Mouse (Mus musculus) olfactory bulb, adult 2 months (tissue): ENCODE measurements around the gene Dlgap1. TPM values are rescaled to one million over a fixed set of nuclear protein-coding genes. Genes with fewer than 3 reads are reported as not detected.

ENCODE experiments used
- H3K27ac ChIP-seq: fragments of 200-500 bp; 2 replicates; pipeline ENCODE4 v1.5.1; 2012; ENCODE audit warnings: low read depth, low read length; ENCODE audit not compliant: insufficient read depth
- H3K4me1 ChIP-seq: fragments of 200-500 bp; 2 replicates; pipeline ENCODE4 v1.6.1; 2012; ENCODE audit warnings: low read length; ENCODE audit not compliant: control insufficient read depth, insufficient read depth
- H3K4me3 ChIP-seq: fragments of 200-500 bp; 2 replicates; pipeline ENCODE4 v1.5.1; 2012; ENCODE audit warnings: mild to moderate bottlenecking, low read depth, low read length, moderate library complexity; ENCODE audit not compliant: insufficient read depth
- CTCF ChIP-seq: fragments of 200-500 bp; IDR thresholded peaks from 2 replicates; pipeline ENCODE4 v1.5.1; 2012; ENCODE audit warnings: low read depth, mild to moderate bottlenecking, low read length, moderate library complexity; ENCODE audit not compliant: insufficient read depth
- POLR2A ChIP-seq: fragments of 200-500 bp; IDR thresholded peaks from 2 replicates; pipeline ENCODE4 v1.6.1; 2012; ENCODE audit warnings: mild to moderate bottlenecking, low read depth, low read length, moderate library complexity; ENCODE audit not compliant: insufficient read depth
- WGBS: fragments of 180-500 bp; shearing (Covaris S2); methylation state at CpG from one replicate; pipeline ENCODE4 v1.1.7; 2018; 5-methylcytosine and 5-hydroxymethylcytosine counted together
- polyA plus RNA-seq: library from polyadenylated mRNA; stranded (reverse); fragments of >200 nt; gene quantifications from 2 replicates; pipeline ENCODE4 v1.2.4, GENCODE M21; 2012; ENCODE audit warnings: low replicate concordance; ENCODE audit not compliant: missing spikeins, insufficient read depth, insufficient read length

The Dlgap1 gene
- polyA plus RNA-seq, 1 experiment = 117 TPM

GRCm38 (mm10) chr17:70004628-70005027 lies 35.8 kb downstream of the Dlgap1 start:
- H3K27ac ChIP-seq = no peak overlapping the region; the same call in 1 of the 2 replicates
- H3K4me3 ChIP-seq = no peak overlapping the region
- H3K4me1 ChIP-seq = no peaks in the 10 kb centered on the region
- WGBS = 39% methylated on average over 6 of the region's 6 CpGs
- TF ChIP-seq POLR2A (no peak), CTCF (no peak)

GRCm38 (mm10) chr17:70007607-70008006 lies 38.7 kb downstream of the Dlgap1 start:
- WGBS = 44% methylated on average over 5 of the region's 5 CpGs
- H3K4me3 ChIP-seq = no peak overlapping the region
- H3K4me1 ChIP-seq = no peaks in the 10 kb centered on the region
- H3K27ac ChIP-seq = peak overlapping the region; percentile 20; the same call in 1 of the 2 replicates
- TF ChIP-seq CTCF = no peak
- no peak for TF ChIP-seq POLR2A

DNA sequence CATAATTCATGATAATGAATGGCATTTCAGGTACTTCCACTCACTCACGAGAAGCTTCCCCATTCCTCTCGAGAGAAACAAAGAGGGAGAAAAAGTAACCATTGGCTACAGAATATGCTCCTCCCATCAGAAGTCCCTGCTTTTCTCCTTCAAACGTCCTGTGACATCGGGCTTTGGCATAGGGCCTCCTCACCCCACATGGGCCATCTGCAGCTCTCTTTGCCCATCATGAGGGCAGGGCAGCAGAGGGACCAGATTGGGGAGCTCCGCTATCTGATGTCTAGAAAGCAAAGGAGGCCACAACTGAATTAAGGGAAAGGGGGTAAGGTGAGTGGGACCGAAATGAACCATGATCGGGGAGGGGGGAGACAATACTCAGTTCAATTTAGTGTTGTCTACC lies 47.6 kb downstream of the Dlgap1 start:
- no peak for TF ChIP-seq POLR2A
- TF ChIP-seq CTCF = no peak
- Histone ChIP-seq H3K27ac (no peak overlapping the region), H3K4me3 (no peak overlapping the region), H3K4me1 (peaks cover 3% of the 10 kb centered on the region)
- 68% methylated on average over 7 of the region's 7 CpGs for WGBS

- TF ChIP-seq CTCF (no peak), POLR2A (no peak)
- H3K4me3 ChIP-seq = no peak overlapping the region
- no peak overlapping the region for H3K27ac ChIP-seq
- peaks cover 3% of the 10 kb centered on the region; the same call in 1 of the 2 replicates for H3K4me1 ChIP-seq
- WGBS = 73% methylated on average over 4 of the region's 4 CpGs
These were observed 51.5 kb downstream of the Dlgap1 start for GRCm38 (mm10) chr17:70020376-70020775.

DNA sequence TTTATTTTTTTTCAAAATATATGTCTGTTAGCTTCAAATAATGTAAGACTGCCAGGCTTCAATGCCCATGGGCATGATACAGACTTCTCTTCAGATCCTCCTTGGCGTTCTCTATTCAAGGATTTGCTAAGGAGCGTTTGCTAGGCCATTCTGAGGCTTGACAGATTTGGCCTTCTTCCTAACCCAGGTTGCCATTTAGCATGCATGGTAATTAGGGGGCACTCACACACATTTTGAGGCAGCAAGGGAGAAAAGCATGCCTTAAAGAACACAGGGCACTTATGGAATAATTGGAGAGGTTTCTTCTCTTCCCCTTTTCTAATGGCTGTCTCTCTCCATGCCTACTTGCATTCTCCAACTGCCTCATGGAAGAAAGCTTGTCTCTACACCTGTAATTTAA lies 53.7 kb downstream of the Dlgap1 start:
- Histone ChIP-seq H3K27ac (no peak overlapping the region), H3K4me3 (no peak overlapping the region), H3K4me1 (no peaks in the 10 kb centered on the region)
- WGBS = 32% methylated on average over 2 of the region's 2 CpGs
- no peak for TF ChIP-seq POLR2A
- TF ChIP-seq CTCF = no peak

GRCm38 (mm10) chr17:70034862-70035261 lies 66.0 kb downstream of the Dlgap1 start:
- Histone ChIP-seq H3K4me3 (no peak overlapping the region), H3K27ac (no peak overlapping the region), H3K4me1 (no peaks in the 10 kb centered on the region)
- no peak for TF ChIP-seq CTCF
- no peak for TF ChIP-seq POLR2A
- 25% methylated on average over 2 of the region's 2 CpGs for WGBS

DNA sequence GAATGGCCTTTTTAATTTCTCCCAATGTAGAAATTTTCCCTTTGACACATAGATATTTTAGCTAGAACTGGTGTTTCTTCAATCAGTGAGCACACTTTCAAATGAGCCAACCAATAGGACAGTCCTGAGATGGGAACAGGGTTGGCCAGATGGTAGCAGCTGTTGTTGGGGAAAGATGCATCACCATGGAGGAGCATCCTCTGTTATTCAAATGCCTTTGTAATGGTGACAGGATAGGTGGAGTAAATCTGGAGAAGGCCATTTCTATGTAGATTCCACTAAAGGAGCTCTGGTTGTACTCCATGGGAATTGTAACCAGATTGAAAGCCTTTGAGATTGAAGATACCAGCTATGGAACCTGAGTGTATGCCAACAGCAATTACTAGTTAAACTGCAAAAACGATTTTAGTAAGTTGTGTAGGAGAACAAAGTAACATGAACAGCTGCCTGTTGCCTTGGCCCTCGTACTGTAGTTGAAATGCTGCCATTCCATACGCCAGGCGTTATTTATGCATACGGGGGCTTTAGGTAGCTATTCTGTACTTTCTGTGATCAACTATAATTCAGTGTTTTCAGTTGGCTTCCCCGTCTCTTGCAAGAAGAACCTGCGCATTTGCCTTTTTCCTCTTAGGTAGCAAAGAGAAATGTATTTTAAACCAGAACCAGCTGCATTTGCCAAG lies 72.0 kb downstream of the Dlgap1 start:
- 0 out of 2 replicates have a peak overlapping the region, but pooled peaks have one; percentile 45 for H3K27ac ChIP-seq
- H3K4me3 ChIP-seq = no peak overlapping the region
- WGBS = 67% methylated on average over 7 of the region's 7 CpGs
- H3K4me1 ChIP-seq = no peaks in the 10 kb centered on the region; the same call in 1 of the 2 replicates
- TF ChIP-seq POLR2A (no peak), CTCF (no peak)

- Histone ChIP-seq H3K27ac (no peak overlapping the region), H3K4me1 (0 out of 2 replicates have a peak, but pooled peaks cover 3% of the 10 kb centered on the region), H3K4me3 (no peak overlapping the region)
- TF ChIP-seq POLR2A = no peak
- TF ChIP-seq CTCF = no peak
- WGBS = 84% methylated on average over 6 of the region's 6 CpGs
These were observed 99.4 kb downstream of the Dlgap1 start for GRCm38 (mm10) chr17:70068281-70068680.

- TF ChIP-seq CTCF (no peak), POLR2A (no peak)
- 0 out of 2 replicates have a peak, but pooled peaks cover 3% of the 10 kb centered on the region for H3K4me1 ChIP-seq
- no peak overlapping the region for H3K4me3 ChIP-seq
- no peak overlapping the region for H3K27ac ChIP-seq
- 33% methylated on average over 2 of the region's 2 CpGs for WGBS
These were observed 103.2 kb downstream of the Dlgap1 start for GRCm38 (mm10) chr17:70072066-70072465.

- H3K4me3 ChIP-seq = no peak overlapping the region
- TF ChIP-seq POLR2A (no peak), CTCF (no peak)
- WGBS = 78% methylated on average over 4 of the region's 4 CpGs
These were observed 119.3 kb downstream of the Dlgap1 start for GRCm38 (mm10) chr17:70088220-70088619.

DNA sequence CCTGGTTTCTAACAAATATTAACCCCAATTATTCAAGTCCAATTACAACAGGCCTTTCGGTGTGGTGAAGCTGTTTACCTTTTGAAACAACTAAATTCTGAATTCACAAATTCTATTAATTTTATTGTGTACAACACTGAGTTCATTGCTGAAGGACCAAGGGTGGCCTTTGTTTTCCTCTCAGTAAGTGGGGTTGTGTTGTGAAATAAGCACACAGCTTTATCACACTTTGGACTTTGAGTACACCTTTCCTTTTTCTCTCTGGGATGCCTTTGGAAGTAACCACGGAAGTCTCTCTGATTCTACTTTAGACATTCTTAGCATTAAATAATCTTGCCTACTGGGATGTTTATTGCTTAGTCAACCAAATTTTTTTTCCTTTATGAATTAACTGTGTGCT lies 121.9 kb downstream of the Dlgap1 start:
- no peak overlapping the region for H3K4me3 ChIP-seq
- no peak for TF ChIP-seq POLR2A
- TF ChIP-seq CTCF = no peak
- H3K27ac ChIP-seq = no peak overlapping the region
- 92% methylated on average over 2 of the region's 2 CpGs for WGBS
- no peaks in the 10 kb centered on the region for H3K4me1 ChIP-seq

More at GRCm38 (mm10) chr17:70088220-70088619, 119.3 kb downstream of the Dlgap1 start:
- no peaks in the 10 kb centered on the region for H3K4me1 ChIP-seq
- no peak overlapping the region for H3K27ac ChIP-seq
